Mouse (Mus musculus) heart, embryonic 16.5 days (tissue): ENCODE data around the gene Map7. TPM values are rescaled to one million over a fixed set of nuclear protein-coding genes. Genes with fewer than 3 reads are reported as not detected.
A peak's percentile ranks its signal among the peaks of the same experiment; 100 is the strongest.

Experiments
- ATAC-seq: fragments of 200-750 bp; cut with Nextera tagmentation; replicated peaks from 2 replicates; pipeline ENCODE4 v1.8.0; 2017; ENCODE audit warnings: moderate number of reproducible peaks; ENCODE audit not compliant: insufficient read depth, low FRiP score; ENCODE audit errors: extremely low read depth
- H3K27ac ChIP-seq: fragments of 300-500 bp; sonication (generic); 2 replicates; pipeline ENCODE4 v1.5.1; 2014; ENCODE audit warnings: mild to moderate bottlenecking, low read length, control low read depth, moderate library complexity
- H3K27me3 ChIP-seq: fragments of 300-500 bp; sonication (generic); 2 replicates; pipeline ENCODE4 v1.6.1; 2014; ENCODE audit warnings: low read length, mixed read lengths; ENCODE audit not compliant: control insufficient read depth, insufficient read depth
- H3K36me3 ChIP-seq: fragments of 300-500 bp; sonication (generic); 2 replicates; pipeline ENCODE4 v1.6.1; 2014; ENCODE audit not compliant: control insufficient read depth, insufficient read depth
- H3K4me1 ChIP-seq: fragments of 300-500 bp; sonication (generic); 2 replicates; pipeline ENCODE4 v1.6.1; 2014; ENCODE audit warnings: low read length, mixed read lengths; ENCODE audit not compliant: control insufficient read depth, insufficient read depth
- H3K4me2 ChIP-seq: fragments of 300-500 bp; sonication (generic); 2 replicates; pipeline ENCODE4 v1.6.1; 2014; ENCODE audit warnings: low read depth, mild to moderate bottlenecking, control low read depth, low read length
- H3K4me3 ChIP-seq: fragments of 300-500 bp; sonication (generic); 2 replicates; pipeline ENCODE4 v1.5.1; 2014; ENCODE audit warnings: mild to moderate bottlenecking, control low read depth, low read length
- H3K9ac ChIP-seq: fragments of 300-500 bp; sonication (generic); 2 replicates; pipeline ENCODE4 v1.6.1; 2014; ENCODE audit warnings: low read length, control low read depth
- H3K9me3 ChIP-seq: fragments of 300-500 bp; sonication (generic); replicated peaks from 2 replicates; pipeline ENCODE4 v1.6.1; 2016; ENCODE audit warnings: low read length; ENCODE audit not compliant: control insufficient read depth
- WGBS: fragments of 180-500 bp; shearing (Covaris S2); extraction: QIAGEN DNeasy Blood & Tissue Kit; methylation state at CpG from one replicate; pipeline ENCODE4 v1.1.7; 2014; 5-methylcytosine and 5-hydroxymethylcytosine counted together
- polyA plus RNA-seq: library from polyadenylated mRNA; unstranded; fragments of >200 nt; fragmentation: Nextera tagmentation; extraction: Ambion mirVana; gene quantifications from 2 replicates; pipeline ENCODE4 v1.2.1, GENCODE M21; 2015

Map7 gene
- polyA plus RNA-seq, 1 experiment from 2014 or later = 7.6 TPM

DNA sequence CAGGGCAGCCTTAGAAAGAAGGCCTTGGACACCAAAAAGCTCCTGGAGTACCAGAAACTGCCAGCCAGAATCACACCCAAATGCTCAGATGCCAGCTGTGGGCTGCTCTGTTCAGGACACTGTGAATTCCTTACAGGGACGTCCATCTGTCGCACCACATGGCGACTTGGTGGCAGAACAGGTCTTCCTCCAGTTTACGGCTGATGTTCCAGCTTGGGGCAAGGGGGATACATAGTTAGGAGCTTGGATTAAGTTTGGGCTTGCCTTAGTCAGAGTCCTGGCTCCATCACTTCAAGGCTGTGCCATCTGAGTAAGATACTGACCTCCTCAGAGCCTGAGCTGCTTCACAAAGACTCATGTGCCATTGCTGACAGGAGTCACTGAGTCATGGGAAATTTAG lies 26.3 kb upstream of the Map7 start:
- 91% methylated on average over 4 of the region's 4 CpGs for WGBS

DNA sequence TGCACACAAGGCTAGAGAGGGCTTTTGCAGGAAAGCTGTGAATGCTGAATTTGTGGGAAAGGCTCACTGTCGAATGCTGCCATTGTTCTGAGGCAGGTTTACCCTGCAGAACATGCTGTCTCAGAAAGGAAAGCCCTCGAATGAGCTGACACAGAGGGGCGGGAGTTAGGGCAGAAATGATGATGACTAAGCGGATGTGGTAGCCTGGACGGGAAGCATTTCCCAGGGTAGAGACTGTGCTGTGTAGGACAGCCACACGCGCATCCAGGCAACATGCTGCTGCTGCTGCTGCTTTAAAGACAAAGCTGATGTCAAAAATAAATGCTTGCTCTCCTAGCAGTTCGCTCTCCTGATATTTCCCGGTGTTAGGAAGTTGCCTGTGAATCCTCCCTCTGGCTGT lies 24.9 kb upstream of the Map7 start:
- WGBS = 39% methylated on average over 9 of the region's 9 CpGs
- peak; percentile 56; the same call in 1 of the 2 replicates for ATAC-seq

More for the DNA sequence above, 26.3 kb upstream of the Map7 start:
- Histone ChIP-seq H3K4me1 (no peaks in the 10 kb centered on the region), H3K4me3 (no peak overlapping the region), H3K4me2 (no peak overlapping the region), H3K27me3 (no peaks in the 10 kb centered on the region), H3K9ac (no peak overlapping the region), H3K9me3 (no peaks in the 10 kb centered on the region), H3K27ac (no peak overlapping the region), H3K36me3 (peaks cover 8% of the 10 kb centered on the region; the same call in 1 of the 2 replicates)
- ATAC-seq = no peak

GRCm38 (mm10) chr10:20124576-20124975 lies 23.7 kb upstream of the Map7 start:
- WGBS = 84% methylated on average over 12 of the region's 12 CpGs
- Histone ChIP-seq H3K4me1 (no peaks in the 10 kb centered on the region), H3K27ac (no peak overlapping the region), H3K4me2 (no peak overlapping the region), H3K9ac (no peak overlapping the region), H3K27me3 (no peaks in the 10 kb centered on the region), H3K4me3 (no peak overlapping the region), H3K9me3 (no peaks in the 10 kb centered on the region), H3K36me3 (peaks cover 7% of the 10 kb centered on the region)
- ATAC-seq = no peak

More for the DNA sequence above, 24.9 kb upstream of the Map7 start:
- H3K4me2 ChIP-seq = no peak overlapping the region
- H3K4me3 ChIP-seq = no peak overlapping the region
- H3K9me3 ChIP-seq = no peaks in the 10 kb centered on the region
- H3K27me3 ChIP-seq = no peaks in the 10 kb centered on the region
- H3K36me3 ChIP-seq = peaks cover 10% of the 10 kb centered on the region
- H3K27ac ChIP-seq = no peak overlapping the region
- no peak overlapping the region for H3K9ac ChIP-seq
- H3K4me1 ChIP-seq = no peaks in the 10 kb centered on the region

GRCm38 (mm10) chr10:20125226-20125625 lies 23.0 kb upstream of the Map7 start:
- H3K36me3 ChIP-seq = peaks cover 5% of the 10 kb centered on the region; the same call in 1 of the 2 replicates
- WGBS = 47% methylated on average over 4 of the region's 4 CpGs
- H3K27ac ChIP-seq = no peak overlapping the region
- H3K9me3 ChIP-seq = no peaks in the 10 kb centered on the region
- H3K4me1 ChIP-seq = no peaks in the 10 kb centered on the region
- H3K4me3 ChIP-seq = no peak overlapping the region
- H3K9ac ChIP-seq = no peak overlapping the region
- no peak for ATAC-seq
- no peaks in the 10 kb centered on the region for H3K27me3 ChIP-seq
- no peak overlapping the region for H3K4me2 ChIP-seq

GRCm38 (mm10) chr10:20132933-20133652 lies 15.2 kb upstream of the Map7 start:
- peaks cover 15% of the 10 kb centered on the region for H3K4me1 ChIP-seq
- ATAC-seq = no peak
- 79% methylated on average over 12 of the region's 12 CpGs for WGBS
- H3K27ac ChIP-seq = no peak overlapping the region
- H3K36me3 ChIP-seq = peaks cover 4% of the 10 kb centered on the region
- H3K27me3 ChIP-seq = no peaks in the 10 kb centered on the region
- no peak overlapping the region for H3K9ac ChIP-seq
- no peaks in the 10 kb centered on the region for H3K9me3 ChIP-seq
- H3K4me2 ChIP-seq = no peak overlapping the region
- H3K4me3 ChIP-seq = no peak overlapping the region

DNA sequence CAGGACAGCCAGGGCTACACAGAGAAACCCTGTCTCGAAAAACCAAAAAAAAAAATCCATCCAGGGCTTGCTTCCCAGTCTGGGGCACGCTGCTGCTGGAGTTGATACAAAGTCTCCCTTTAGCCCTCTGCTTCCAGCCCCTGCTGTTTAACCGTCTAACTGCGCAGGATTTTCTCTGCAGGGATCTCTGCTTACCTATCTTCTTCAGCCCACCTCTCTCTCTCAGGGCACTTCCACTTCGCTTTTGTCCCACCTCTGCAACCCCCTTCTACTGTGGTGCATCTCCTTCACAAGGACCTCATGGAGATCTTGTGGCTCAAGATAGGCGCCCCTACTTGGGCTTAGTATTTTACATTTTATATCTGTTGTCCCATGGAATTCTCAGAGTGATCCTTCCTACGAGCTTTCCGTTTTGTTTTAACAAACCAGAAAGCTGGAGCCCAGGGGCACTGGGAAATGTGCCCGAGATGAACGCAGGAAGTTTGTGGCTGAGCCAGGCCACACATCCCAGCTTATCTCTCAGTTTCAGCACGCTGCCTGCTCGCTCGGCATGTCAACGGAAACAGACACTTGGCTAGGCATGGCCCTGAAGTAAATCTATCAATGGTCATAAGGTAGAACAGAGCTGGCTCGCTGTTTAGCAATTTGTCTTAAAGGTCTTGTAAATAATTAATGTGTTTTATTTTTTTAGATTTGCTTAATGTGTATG lies 12.8 kb upstream of the Map7 start:
- WGBS = 29% methylated on average over 15 of the region's 15 CpGs
- peak overlapping the region; percentile 64 for H3K27ac ChIP-seq
- no peaks in the 10 kb centered on the region for H3K9me3 ChIP-seq
- no peak overlapping the region for H3K4me3 ChIP-seq
- no peak overlapping the region for H3K9ac ChIP-seq
- peak; percentile 86 for ATAC-seq
- H3K4me2 ChIP-seq = peak overlapping the region; percentile 28
- H3K27me3 ChIP-seq = no peaks in the 10 kb centered on the region
- H3K4me1 ChIP-seq = peaks cover 15% of the 10 kb centered on the region
- peaks cover 13% of the 10 kb centered on the region for H3K36me3 ChIP-seq

- WGBS = 91% methylated on average over 1 of the region's 1 CpGs
- no peak for ATAC-seq
- Histone ChIP-seq H3K36me3 (peaks cover 14% of the 10 kb centered on the region), H3K27ac (no peak overlapping the region), H3K4me1 (peaks cover 15% of the 10 kb centered on the region), H3K4me2 (no peak overlapping the region), H3K27me3 (no peaks in the 10 kb centered on the region), H3K9me3 (no peaks in the 10 kb centered on the region), H3K4me3 (no peak overlapping the region), H3K9ac (no peak overlapping the region)
Observed at GRCm38 (mm10) chr10:20136505-20136904, 11.8 kb upstream of the Map7 start.

- peaks cover under 1% of the 10 kb centered on the region; the same call in 1 of the 2 replicates for H3K4me1 ChIP-seq
- peaks cover 11% of the 10 kb centered on the region; the same call in 1 of the 2 replicates for H3K36me3 ChIP-seq
- H3K27me3 ChIP-seq = no peaks in the 10 kb centered on the region
- ATAC-seq = no peak
- H3K27ac ChIP-seq = no peak overlapping the region
- 53% methylated on average over 17 of the region's 17 CpGs for WGBS
- no peak overlapping the region for H3K4me3 ChIP-seq
- H3K9me3 ChIP-seq = no peaks in the 10 kb centered on the region
- no peak overlapping the region for H3K9ac ChIP-seq
- no peak overlapping the region for H3K4me2 ChIP-seq
Observed at GRCm38 (mm10) chr10:20141376-20141775, 6.9 kb upstream of the Map7 start.

- no peak overlapping the region for H3K27ac ChIP-seq
- H3K4me3 ChIP-seq = peak overlapping the region; percentile 82
- H3K27me3 ChIP-seq = peaks cover 14% of the 10 kb centered on the region
- under 1% methylated on average over 50 of the region's 58 CpGs for WGBS
- peak overlapping the region; percentile 86 for H3K9ac ChIP-seq
- H3K4me1 ChIP-seq = peaks cover 7% of the 10 kb centered on the region; the same call in 1 of the 2 replicates
- no peaks in the 10 kb centered on the region for H3K36me3 ChIP-seq
- peak overlapping the region; percentile 87 for H3K4me2 ChIP-seq
- peak; percentile 81 for ATAC-seq
- H3K9me3 ChIP-seq = no peaks in the 10 kb centered on the region
Observed at GRCm38 (mm10) chr10:20148773-20149120, 476 bp downstream of the Map7 start.
